Mouse (Mus musculus): ENCODE measurements at regions not wholly inside any gene's neighbourhood (a gene's known extent, or its start where the extent isn't known, plus 50 kb on each side); places are given as distances from the start of the nearest gene placed in this dataset.

GRCm38 (mm10) chr9:87784872-87785271 lies 53.8 kb upstream of the Tbx18 start:
- DNase-seq (ENCODE audit: low spot score in 2 of 2): no peak

- no peak for DNase-seq (ENCODE audit: low spot score in 2 of 2)
Measured at GRCm38 (mm10) chr9:87811746-87812145, 80.7 kb upstream of the Tbx18 start.

- no peak for DNase-seq (ENCODE audit: low spot score in 2 of 2)
Measured at GRCm38 (mm10) chr9:87822276-87822675, 91.2 kb upstream of the Tbx18 start.

GRCm38 (mm10) chr9:87824691-87825230 lies 93.7 kb upstream of the Tbx18 start:
- DNase-seq (ENCODE audit: low spot score in 2 of 2): no peak

GRCm38 (mm10) chr9:87843898-87844297 lies 112.8 kb upstream of the Tbx18 start:
- DNase-seq (ENCODE audit: low spot score in 2 of 2): peak in 1 of 2 experiments; percentile 4

- DNase-seq (ENCODE audit: low spot score in 2 of 2): no peak
Measured at GRCm38 (mm10) chr9:87844453-87844852, 113.4 kb upstream of the Tbx18 start.

GRCm38 (mm10) chr9:87848882-87849281 lies 117.8 kb upstream of the Tbx18 start:
- no peak for DNase-seq (ENCODE audit: low spot score in 2 of 2)

GRCm38 (mm10) chr9:87850133-87850532 lies 119.1 kb upstream of the Tbx18 start:
- DNase-seq (ENCODE audit: low spot score in 2 of 2): no peak

GRCm38 (mm10) chr9:87861588-87861987 lies 130.5 kb upstream of the Tbx18 start:
- no peak for DNase-seq (ENCODE audit: low spot score in 2 of 2)

GRCm38 (mm10) chr9:87865236-87865635 lies 134.2 kb upstream of the Tbx18 start:
- no peak for DNase-seq (ENCODE audit: low spot score in 2 of 2)

- DNase-seq (ENCODE audit: low spot score in 2 of 2): no peak
Measured at GRCm38 (mm10) chr9:87872384-87872905, 141.4 kb upstream of the Tbx18 start.

- DNase-seq (ENCODE audit: low spot score in 2 of 2): no peak
Measured at GRCm38 (mm10) chr9:87882587-87882986, 151.5 kb upstream of the Tbx18 start.

- DNase-seq (ENCODE audit: low spot score in 2 of 2): no peak
Measured at GRCm38 (mm10) chr9:87883069-87883468, 152.0 kb upstream of the Tbx18 start.

- DNase-seq (ENCODE audit: low spot score in 2 of 2): no peak
Measured at GRCm38 (mm10) chr9:87894051-87894450, 163.0 kb upstream of the Tbx18 start.

- DNase-seq (ENCODE audit: low spot score in 2 of 2): no peak
Measured at GRCm38 (mm10) chr9:87894596-87894995, 163.5 kb upstream of the Tbx18 start.

- no peak for DNase-seq (ENCODE audit: low spot score in 2 of 2)
Measured at GRCm38 (mm10) chr9:87895526-87895925, 164.5 kb upstream of the Tbx18 start.

GRCm38 (mm10) chr9:87897336-87897735 lies 166.3 kb upstream of the Tbx18 start:
- DNase-seq (ENCODE audit: low spot score in 2 of 2): no peak

GRCm38 (mm10) chr9:87899368-87899767 lies 168.3 kb upstream of the Tbx18 start:
- DNase-seq (ENCODE audit: low spot score in 2 of 2): no peak

- DNase-seq (ENCODE audit: low spot score in 2 of 2): no peak
Measured at GRCm38 (mm10) chr9:87899800-87900199, 168.7 kb upstream of the Tbx18 start.

- DNase-seq (ENCODE audit: low spot score in 2 of 2): no peak
Measured at GRCm38 (mm10) chr9:87921291-87921690, 190.2 kb upstream of the Tbx18 start.

GRCm38 (mm10) chr9:87925151-87925550 lies 194.1 kb upstream of the Tbx18 start:
- DNase-seq (ENCODE audit: low spot score in 2 of 2): no peak

GRCm38 (mm10) chr9:87933230-87933629 lies 202.2 kb upstream of the Tbx18 start:
- no peak for DNase-seq (ENCODE audit: low spot score in 2 of 2)

GRCm38 (mm10) chr9:87952426-87952825 lies 221.4 kb upstream of the Tbx18 start:
- DNase-seq (ENCODE audit: low spot score in 2 of 2): no peak

- no peak for DNase-seq (ENCODE audit: low spot score in 2 of 2)
Measured at GRCm38 (mm10) chr9:87954941-87955340, 223.9 kb upstream of the Tbx18 start.

Data from layer of hippocampus, adult 8-10 months (tissue).